Mouse (Mus musculus) liver (tissue): ENCODE results near the gene Tiparp.

Source experiments
- DNase-seq: peaks from one replicate; pipeline ENCODE4 v3.0.0-alpha.2; 2020; ENCODE audit warnings: mixed read lengths

Gene Tiparp

DNA sequence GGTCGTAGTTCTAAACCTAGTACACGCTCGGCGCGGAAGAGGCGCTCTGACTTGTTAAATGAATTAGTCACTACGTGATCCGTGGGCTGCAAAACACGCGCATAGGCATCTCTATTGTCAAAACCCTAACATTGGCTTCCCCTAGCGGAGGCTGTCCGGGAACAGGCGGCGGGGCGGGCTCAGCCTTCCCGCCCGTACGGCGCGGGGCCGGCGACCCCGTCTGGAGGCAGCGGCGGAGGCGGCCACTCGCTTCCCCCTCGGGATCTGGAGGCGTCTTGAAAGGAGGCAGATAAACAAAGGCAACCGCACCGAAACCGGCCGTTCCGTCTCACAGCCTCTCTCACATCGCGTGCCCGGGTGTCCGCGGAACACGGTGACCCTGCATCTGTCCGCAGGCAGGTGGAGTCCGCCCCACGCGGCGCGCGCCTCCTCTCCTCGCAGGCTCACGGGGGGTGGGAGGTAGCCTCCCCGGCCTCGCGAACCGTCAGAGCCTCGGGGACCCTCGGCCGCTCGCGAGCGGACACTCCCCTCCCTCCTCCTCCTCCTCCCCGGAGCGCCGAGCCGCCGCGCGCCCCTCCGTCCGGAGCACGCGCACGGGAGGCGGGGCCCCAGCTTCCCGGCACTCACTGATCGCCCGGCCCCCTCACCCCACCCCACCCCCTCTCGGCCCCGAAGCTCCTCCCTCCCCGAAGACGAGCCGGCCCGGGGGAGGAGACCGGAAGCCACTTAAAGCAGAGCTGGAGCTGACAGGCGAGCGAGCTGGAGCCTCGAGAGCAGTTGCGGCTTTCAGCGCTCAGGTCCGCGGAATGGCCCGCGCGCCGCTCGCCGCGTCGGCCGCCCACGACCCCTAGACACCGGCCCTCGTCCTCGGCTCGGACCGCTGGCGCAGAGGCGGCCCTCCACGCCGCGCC, at the start of gene Tiparp:
Gene Tiparp, plus strand, starts transcription at position 720 of the 911 bp plus-strand sequence.
- DNase-seq: peak; percentile 94

- no peak for DNase-seq
These were observed 47.5 kb upstream of the Tiparp start for GRCm38 (mm10) chr3:65480676-65481075.

GRCm38 (mm10) chr3:65482266-65482665, 45.9 kb upstream of the Tiparp start:
- DNase-seq: no peak

DNA sequence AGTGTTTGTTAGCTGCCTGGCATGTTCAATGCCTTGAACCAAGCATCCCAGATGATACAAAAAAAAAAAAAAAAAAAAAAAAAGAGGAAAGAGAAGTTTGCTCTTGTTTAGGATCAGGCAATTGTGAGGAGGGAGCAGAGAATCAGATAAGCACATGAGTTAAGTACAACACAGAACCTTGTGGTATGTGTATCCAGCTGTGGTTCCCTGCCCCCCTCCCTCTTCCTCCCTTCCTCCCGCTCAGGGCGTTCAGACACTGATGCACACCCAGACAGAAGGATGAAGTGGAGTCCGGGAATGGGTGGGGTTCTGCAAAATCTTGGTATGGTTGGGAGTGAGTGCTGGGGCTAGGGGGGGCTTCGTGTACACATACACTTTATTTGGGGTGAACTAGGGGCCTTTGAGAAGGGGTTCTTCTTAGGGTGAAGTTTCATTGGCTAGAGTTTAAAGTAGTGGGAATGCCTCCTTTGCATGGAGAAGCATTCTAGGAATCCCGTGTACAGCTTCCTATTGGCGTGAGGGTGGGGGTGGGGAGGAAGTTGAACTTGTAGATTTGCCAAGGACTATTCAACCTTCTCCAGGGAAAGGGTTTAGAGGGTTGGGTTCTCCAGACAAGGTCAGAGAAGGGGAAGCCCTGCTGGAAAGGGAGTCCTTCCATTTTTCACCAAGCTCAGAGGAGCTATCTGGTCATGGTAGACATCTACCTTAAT, 45.4 kb upstream of the Tiparp start:
- no peak for DNase-seq

DNA sequence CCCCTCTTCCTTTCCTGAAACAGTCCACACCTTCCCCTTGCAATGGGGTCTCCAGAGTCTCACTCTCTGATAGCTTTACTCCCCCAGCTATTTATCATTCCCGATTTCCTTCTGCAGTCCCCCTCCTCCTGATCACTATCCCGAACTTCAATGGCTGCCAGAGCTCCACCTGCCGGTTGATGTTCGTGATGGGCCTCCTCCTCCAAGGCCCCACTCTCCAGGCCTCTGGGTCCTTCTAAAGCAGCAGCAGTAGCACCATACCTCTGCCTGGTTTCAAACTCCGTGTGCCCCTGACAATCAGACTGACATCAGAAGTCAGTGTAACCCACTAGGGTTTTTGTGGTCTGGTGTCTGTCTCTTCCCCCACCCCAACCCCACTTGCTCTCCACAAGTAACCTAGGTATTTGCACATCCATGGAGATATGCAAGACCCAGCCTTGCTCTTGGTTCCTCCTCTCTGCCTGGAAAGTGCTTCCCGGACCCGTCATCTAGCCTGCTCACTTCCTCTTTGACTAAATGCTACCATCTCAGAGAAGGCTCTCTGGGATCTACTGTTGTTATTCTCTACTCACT, 44.0 kb upstream of the Tiparp start:
- DNase-seq: no peak

DNA sequence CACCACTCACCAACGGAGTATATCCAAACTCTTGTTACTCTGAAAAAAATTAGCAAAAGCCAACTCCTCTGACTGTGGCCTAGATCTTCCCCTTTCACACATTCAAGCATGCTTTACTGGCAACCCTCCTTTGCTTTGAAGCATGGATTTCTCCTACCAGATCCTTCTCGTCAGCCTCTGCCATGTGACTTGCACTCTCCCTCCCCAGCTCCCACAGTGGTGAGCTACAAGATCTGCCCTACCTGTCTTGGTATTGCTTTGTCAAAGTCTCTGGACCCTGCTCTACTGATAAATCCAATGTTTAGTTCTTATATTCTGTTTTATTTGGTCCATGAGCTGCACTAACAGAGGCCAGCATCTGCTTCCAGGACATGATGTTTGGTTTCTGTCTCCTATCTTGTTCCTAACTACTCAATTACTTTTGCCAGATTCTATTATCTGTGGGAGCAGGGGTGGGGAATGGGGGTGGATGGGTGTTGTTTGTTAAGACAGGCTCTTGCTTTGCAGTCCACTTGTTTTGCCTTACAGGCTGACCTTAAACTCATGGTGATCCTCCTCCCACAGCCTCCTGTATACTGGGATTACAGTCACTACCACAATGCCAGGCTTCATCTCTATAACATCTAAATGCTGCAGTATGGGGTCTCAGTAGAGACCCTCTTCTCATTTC, 40.7 kb upstream of the Tiparp start:
- no peak for DNase-seq

GRCm38 (mm10) chr3:65488556-65489244, 39.5 kb upstream of the Tiparp start:
- no peak for DNase-seq

GRCm38 (mm10) chr3:65489601-65490000, 38.6 kb upstream of the Tiparp start:
- no peak for DNase-seq

DNA sequence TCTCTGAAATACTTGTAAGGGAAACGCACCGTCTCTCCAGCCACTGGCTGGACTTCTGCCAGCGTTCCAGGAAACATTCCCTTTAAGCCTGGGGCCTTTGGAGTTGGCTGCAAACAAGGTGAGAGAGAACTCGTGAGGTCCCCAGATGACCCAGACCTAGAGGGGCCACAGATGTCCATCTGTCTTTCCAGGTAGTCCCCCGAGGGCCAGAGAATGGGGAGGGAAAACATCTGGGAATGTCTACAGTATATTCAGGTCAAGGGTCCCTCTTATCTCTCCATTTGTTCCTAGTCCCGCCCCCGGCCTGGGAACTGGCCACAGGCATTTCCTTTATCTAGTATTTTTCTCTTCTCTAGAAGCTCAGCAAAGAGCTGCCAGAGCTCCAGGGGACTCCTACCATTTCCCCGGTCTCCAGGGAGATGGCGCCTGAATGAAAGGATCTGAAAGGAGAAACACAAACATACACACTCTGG, 33.9 kb upstream of the Tiparp start:
- DNase-seq: peak; percentile 31

- no peak for DNase-seq
These were observed 20.4 kb upstream of the Tiparp start for GRCm38 (mm10) chr3:65507766-65508165.

DNA sequence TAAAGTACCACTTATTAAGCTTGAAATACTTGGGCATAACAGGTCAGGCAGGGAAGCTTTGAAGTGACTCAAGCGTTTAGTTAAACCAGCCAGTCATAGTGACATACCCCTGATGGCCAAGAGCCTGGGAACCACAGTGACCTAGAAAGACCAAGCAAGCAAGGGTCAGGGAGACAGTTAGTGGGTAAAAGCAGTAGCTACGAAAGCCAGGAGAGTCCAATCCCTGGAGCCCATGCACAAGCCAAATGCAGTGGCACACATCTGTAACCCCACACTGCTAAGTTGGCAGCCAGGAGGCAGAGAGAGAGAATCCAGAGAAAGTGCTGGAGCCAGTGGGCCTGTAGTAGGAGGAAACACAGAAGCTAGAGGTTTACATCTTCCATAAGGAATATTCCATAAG, 17.6 kb upstream of the Tiparp start:
- no peak for DNase-seq

DNA sequence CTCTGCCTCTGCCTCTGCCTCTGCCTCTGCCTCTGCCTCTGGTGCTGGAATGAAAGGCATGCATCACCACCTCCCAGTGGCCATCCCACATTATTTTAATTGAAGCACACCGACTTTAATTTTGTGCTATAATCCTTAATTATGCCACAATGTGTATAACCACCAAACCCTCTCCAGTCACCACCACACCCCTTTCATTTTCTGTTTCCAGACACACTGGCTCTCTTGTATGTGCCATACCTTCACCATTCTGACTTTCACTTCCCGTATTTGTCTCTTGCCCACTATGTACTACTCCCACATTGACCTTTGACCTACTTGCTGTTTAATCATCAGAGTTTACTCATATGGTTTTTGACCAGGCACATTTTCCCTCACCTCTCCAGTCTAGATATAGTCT, 12.5 kb upstream of the Tiparp start:
- no peak for DNase-seq

DNA sequence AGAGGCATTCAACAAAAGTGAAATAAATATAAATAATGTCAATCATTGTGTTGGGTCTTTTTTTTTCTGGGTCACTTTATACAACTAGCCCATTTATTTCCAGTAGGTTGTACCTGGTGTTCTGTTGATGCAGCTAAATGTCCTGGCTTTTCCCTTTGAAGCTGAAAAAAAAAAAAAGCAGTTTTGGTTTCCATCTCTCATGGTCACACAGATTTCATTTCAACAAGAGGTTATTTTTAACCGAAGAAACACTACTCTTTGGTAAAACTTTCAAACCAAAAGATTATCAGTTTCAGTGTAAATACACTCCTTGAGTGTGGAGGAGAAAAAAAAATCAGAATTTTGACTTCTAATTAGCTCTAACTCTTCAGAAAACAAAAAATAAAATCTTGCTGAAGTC, 11.7 kb upstream of the Tiparp start:
- DNase-seq: no peak

DNA sequence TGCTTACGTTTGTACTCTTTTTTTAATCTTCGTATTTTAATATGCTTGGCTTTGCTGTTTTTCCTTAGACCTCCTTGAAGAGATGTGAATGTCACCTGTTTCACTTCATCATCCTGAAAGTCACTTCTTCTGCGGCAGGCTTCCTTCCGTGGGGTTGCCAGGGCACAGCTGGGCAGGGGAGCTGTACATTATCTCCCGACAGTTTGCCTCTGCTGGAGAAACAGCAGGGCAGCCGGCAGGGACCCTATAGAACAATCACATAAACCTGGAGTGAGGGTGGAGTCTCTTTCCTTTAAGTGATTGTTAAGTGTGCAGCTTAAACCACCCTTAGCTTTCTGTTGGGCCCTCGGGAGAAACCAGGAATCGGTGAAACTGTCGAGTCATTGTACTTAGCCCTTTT, 11.1 kb upstream of the Tiparp start:
- no peak for DNase-seq

DNA sequence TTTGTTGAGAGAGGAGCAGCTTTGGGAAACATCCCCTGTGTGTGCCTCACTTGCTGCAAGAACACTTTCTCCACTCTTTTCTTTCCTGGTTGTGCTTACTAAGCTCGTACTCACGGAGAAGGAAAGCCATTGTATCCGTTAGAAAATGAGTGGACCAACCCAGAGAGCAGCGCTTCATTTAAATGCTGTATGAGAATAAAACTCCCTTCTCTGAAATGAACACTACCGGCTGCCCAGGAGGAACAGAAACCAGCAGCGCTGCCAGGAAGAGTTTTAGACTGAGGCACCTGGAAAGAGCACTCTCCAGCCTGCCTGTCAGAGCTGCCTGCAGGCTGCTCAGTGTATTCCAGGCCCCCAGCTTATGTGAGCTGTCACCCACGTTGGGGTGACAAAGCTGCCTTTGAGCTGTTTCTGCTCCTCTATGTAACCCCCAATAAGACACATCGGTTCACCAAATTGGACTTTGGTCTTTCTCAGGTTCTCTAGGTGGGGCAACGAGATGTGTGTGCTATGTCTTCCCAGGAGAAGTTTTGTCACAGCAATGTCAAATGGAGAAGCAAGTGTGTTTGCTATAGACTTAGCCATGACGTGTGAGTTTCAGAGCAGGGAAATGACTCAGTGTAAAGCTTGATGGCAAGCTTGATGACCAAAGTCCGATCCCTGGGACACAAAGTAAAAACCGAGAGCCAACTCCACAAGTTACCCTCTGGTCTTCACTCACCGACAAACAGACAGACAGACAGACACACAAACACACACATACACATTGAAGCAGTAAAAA, 10.3 kb upstream of the Tiparp start:
- DNase-seq: no peak

GRCm38 (mm10) chr3:65521391-65521790, 6.8 kb upstream of the Tiparp start:
- no peak for DNase-seq

GRCm38 (mm10) chr3:65523397-65523796, 4.8 kb upstream of the Tiparp start:
- no peak for DNase-seq

- no peak for DNase-seq
These were observed 2.5 kb upstream of the Tiparp start for GRCm38 (mm10) chr3:65525731-65526130.

DNA sequence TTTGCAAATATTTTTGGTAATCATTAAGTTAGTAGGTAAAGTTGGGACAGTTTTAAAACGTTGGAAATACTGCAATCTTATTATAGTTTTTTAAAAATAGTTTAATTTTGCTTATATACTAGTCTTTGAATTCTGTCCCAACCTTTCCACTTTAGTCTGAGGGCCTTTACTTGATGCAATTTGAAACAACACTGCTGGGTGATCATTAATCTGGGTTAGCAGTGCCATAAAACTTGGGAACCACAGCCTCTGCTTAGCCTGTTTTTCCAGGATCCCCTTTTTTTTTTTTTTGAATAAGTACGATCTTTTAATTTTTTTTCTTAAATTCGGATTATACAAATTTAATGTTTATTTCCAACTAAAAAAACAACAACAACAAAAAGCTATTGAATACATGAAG, 1.0 kb upstream of the Tiparp start:
- DNase-seq: no peak

DNA sequence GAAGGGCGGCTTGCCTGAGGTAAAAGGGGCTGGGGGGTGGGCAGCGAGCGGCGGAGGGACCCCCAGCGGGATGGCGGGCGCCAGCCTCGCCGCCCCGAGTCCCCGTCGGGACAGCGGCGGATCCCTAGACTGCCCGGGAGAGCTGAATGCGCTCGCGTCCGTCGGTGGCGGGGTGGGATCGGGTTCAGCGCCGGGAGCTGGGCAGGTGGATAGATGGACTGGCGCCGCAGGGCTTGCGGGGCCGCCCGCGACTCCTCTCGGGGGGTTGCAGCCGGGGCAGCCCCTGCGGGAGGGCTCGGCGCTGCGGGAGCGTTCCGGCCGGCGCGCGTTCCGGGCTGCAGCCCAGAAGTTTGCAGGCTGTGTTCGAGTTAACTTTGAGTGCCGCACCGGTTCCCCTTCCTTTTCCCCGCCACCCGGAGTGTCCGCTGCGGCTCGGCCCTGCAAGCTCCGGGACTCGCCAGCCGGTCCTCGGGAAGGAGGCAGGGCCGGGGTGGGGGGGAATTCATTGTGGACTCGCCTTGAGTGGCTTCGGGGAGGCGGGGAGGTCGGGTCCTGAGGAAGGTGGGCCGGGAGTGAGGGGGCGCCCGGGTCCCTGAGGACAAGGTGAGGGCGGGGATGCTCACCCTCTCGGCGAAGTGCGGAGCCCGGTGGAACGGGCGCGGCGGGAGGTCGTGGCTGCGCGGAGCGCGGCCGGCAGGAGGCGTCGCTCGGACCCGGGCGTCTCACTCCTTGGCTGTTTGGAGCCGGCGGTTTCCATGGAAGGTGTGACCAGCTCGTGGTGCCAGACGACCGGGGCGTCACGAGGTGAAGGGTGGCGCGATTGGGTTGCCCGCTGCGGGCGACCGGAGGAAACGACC, 632 bp downstream of the Tiparp start:
- peak; percentile 69 for DNase-seq
